Mouse (Mus musculus) hindlimb bud, embryonic 11.5 days (tissue): ENCODE measurements around the gene Slc8a3.
"Not testable (repeated sequence)": the region's sequence is repeated elsewhere in the genome, so short reads cannot be mapped to it uniquely, and the experiment has no call there.

Source experiments
- DNase-seq: peaks from one replicate; pipeline ENCODE4 v3.0.0-alpha.2; 2012; ENCODE audit warnings: low read depth, low spot score; ENCODE audit errors: extremely low spot score

Gene Slc8a3

GRCm38 (mm10) chr12:81332875-81333421, at the start of gene Slc8a3:
TSS of gene Slc8a3 (minus strand) at chr12:81333180.
- no peak for DNase-seq

GRCm38 (mm10) chr12:81379364-81379763, 46.4 kb upstream of the Slc8a3 start, which contains the start of gene Gm4787:
TSS of gene Gm4787 (minus strand) at chr12:81379464.
- not testable (repeated sequence) for DNase-seq

- DNase-seq = no peak
Measured at GRCm38 (mm10) chr12:81333841-81334240, 861 bp upstream of the Slc8a3 start.

GRCm38 (mm10) chr12:81331937-81332874, 774 bp downstream of the Slc8a3 start:
- no peak for DNase-seq

- no peak for DNase-seq
Measured at GRCm38 (mm10) chr12:81331046-81331638, 1.8 kb downstream of the Slc8a3 start.

GRCm38 (mm10) chr12:81324991-81325390, 8.0 kb downstream of the Slc8a3 start:
- DNase-seq = no peak

GRCm38 (mm10) chr12:81324116-81324515, 8.9 kb downstream of the Slc8a3 start:
- DNase-seq = no peak

GRCm38 (mm10) chr12:81321021-81321420, 12.0 kb downstream of the Slc8a3 start:
- no peak for DNase-seq

GRCm38 (mm10) chr12:81317811-81318210, 15.2 kb downstream of the Slc8a3 start:
- no peak for DNase-seq

GRCm38 (mm10) chr12:81315953-81316352, 17.0 kb downstream of the Slc8a3 start:
- DNase-seq = no peak

GRCm38 (mm10) chr12:81303626-81304025, 29.4 kb downstream of the Slc8a3 start:
- no peak for DNase-seq

GRCm38 (mm10) chr12:81294613-81295012, 38.4 kb downstream of the Slc8a3 start:
- no peak for DNase-seq

- no peak for DNase-seq
Measured at GRCm38 (mm10) chr12:81278031-81278430, 54.9 kb downstream of the Slc8a3 start.

GRCm38 (mm10) chr12:81274616-81275015, 58.4 kb downstream of the Slc8a3 start:
- DNase-seq = no peak

- DNase-seq = no peak
Measured at GRCm38 (mm10) chr12:81273333-81273732, 59.6 kb downstream of the Slc8a3 start.

GRCm38 (mm10) chr12:81269246-81269645, 63.7 kb downstream of the Slc8a3 start:
- DNase-seq = no peak

GRCm38 (mm10) chr12:81262821-81263220, 70.2 kb downstream of the Slc8a3 start:
- DNase-seq = no peak

GRCm38 (mm10) chr12:81258215-81258614, 74.8 kb downstream of the Slc8a3 start:
- DNase-seq = no peak

GRCm38 (mm10) chr12:81245411-81245810, 87.6 kb downstream of the Slc8a3 start:
- no peak for DNase-seq

- no peak for DNase-seq
Measured at GRCm38 (mm10) chr12:81244954-81245353, 88.0 kb downstream of the Slc8a3 start.

- DNase-seq = no peak
Measured at GRCm38 (mm10) chr12:81244492-81244891, 88.5 kb downstream of the Slc8a3 start.

GRCm38 (mm10) chr12:81241676-81242075, 91.3 kb downstream of the Slc8a3 start:
- no peak for DNase-seq
